Mouse (Mus musculus) heart, adult 2 months (tissue): ENCODE data around the gene Il33. TPM values are rescaled to one million over a fixed set of nuclear protein-coding genes. Genes with fewer than 3 reads are reported as not detected.

ENCODE experiments used
- DNase-seq, 2 experiments: peaks; one replicate each; pipeline ENCODE4 v3.0.0; 2021
- H3K27ac ChIP-seq: fragments of 200-600 bp; 2 replicates; pipeline ENCODE4 v1.8.1; 2022
- H3K27me3 ChIP-seq: fragments of 200-500 bp; 2 replicates; pipeline ENCODE4 v1.6.1; 2012; ENCODE audit warnings: mild to moderate bottlenecking, low read length, inconsistent platforms, mixed read lengths; ENCODE audit not compliant: control insufficient read depth, insufficient read depth
- H3K36me3 ChIP-seq: fragments of 200-500 bp; 2 replicates; pipeline ENCODE4 v1.6.1; 2012; ENCODE audit warnings: low read length, inconsistent platforms; ENCODE audit not compliant: control insufficient read depth, insufficient read depth
- H3K4me1 ChIP-seq: fragments of 200-500 bp; 2 replicates; pipeline ENCODE4 v1.6.1; 2011; ENCODE audit warnings: low read length; ENCODE audit not compliant: control insufficient read depth, insufficient read depth
- H3K4me3 ChIP-seq: fragments of 200-600 bp; 2 replicates; pipeline ENCODE4 v1.8.1; 2022
- H3K79me2 ChIP-seq: fragments of 200-500 bp; replicated peaks from 2 replicates; pipeline ENCODE4 v1.6.1; 2012; ENCODE audit warnings: mild to moderate bottlenecking, inconsistent platforms, low read length, moderate library complexity, mixed read lengths; ENCODE audit not compliant: control insufficient read depth, insufficient read depth
- H3K9ac ChIP-seq: fragments of 200-500 bp; 2 replicates; pipeline ENCODE4 v1.6.1; 2012; ENCODE audit warnings: low read depth, mild to moderate bottlenecking, control low read depth, inconsistent platforms, low read length, mixed read lengths
- CTCF ChIP-seq: fragments of 200-600 bp; IDR thresholded peaks from 2 replicates; pipeline ENCODE4 v1.8.1; 2022; ENCODE audit warnings: antibody characterized with exemption, mild to moderate bottlenecking, moderate library complexity
- EP300 ChIP-seq: fragments of 200-500 bp; IDR thresholded peaks from 2 replicates; pipeline ENCODE4 v1.6.1; 2011; ENCODE audit warnings: low read depth, low read length, control low read depth; ENCODE audit not compliant: insufficient read depth
- POLR2A ChIP-seq: fragments of 200-500 bp; IDR thresholded peaks from 2 replicates; pipeline ENCODE4 v1.6.1; 2011; ENCODE audit warnings: mild to moderate bottlenecking, low read depth, low read length, control low read depth; ENCODE audit not compliant: insufficient read depth
- WGBS: fragments of 180-500 bp; shearing (Covaris S2); methylation state at CpG from one replicate; pipeline ENCODE4 v1.1.7; 2018; 5-methylcytosine and 5-hydroxymethylcytosine counted together
- intact Hi-C: fragments of 180-260 bp; cut with DNase I; formaldehyde crosslinking; loops from one replicate; pipeline ENCODE4 v1.15.1; 2025
- polyA plus RNA-seq: library from polyadenylated mRNA; depleted of rRNA; stranded (reverse); fragments of >200 nt; gene quantifications from 2 replicates; pipeline ENCODE4 v1.2.3, GENCODE M21; 2012
- total RNA-seq, 2 experiments: library from RNA; stranded (reverse); gene quantifications; 2 replicates each; pipeline ENCODE4 v1.2.3; 2021

The Il33 gene
- total and polyA plus RNA-seq, 3 experiments: 3.7 to 8.2 (median 5.7) TPM

DNA sequence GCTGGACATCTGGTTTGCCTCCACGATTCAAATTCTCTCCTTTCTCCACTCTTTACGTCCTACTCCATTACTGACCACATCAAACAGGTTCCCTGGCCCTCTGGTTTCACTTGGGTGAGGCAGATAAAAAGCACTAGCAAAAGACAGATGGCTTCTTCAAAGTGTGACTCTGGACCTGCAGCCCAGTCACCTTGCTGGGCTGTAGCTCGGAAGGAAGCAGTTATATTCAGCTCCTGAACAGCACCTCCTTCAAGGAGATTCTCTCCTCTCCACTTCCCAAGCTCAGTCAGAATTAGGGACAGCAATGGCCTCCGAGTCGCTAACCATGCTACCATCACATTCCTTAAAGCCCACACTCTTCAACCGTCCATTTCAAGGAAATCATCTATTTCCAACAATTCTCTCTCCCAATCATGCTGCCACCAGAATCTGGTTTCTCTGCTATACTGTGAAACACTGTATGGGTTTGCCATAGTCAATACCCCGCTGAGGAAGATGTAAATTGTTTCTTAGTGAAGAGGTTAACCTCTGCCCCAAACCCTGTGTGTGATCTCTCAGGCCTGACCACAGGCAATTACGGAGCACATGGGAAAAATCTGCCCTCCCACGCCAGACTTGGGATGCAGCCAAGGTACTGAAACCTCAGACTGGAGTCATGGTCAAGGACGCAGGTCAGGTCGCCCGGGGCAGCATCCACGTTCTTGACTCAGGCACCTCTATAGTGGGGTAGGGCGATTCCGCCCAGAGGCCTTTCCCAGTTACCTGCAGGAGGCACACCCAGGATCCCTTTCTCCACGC, 59.5 kb downstream of the Il33 start:
- DNase-seq: no peak
- H3K4me3 ChIP-seq: no peak overlapping the region
- no peaks in the 10 kb centered on the region for H3K79me2 ChIP-seq
- intact Hi-C loops: no loop called here
- H3K27me3 ChIP-seq: no peaks in the 10 kb centered on the region
- no peak overlapping the region for H3K9ac ChIP-seq
- no peaks in the 10 kb centered on the region for H3K36me3 ChIP-seq
- WGBS: 66% methylated on average over 16 of the region's 16 CpGs
- H3K27ac ChIP-seq: no peak overlapping the region
- no peaks in the 10 kb centered on the region; the same call in 1 of the 2 replicates for H3K4me1 ChIP-seq
- no peak for TF ChIP-seq CTCF
- TF ChIP-seq EP300: no peak
- no peak for TF ChIP-seq POLR2A

DNA sequence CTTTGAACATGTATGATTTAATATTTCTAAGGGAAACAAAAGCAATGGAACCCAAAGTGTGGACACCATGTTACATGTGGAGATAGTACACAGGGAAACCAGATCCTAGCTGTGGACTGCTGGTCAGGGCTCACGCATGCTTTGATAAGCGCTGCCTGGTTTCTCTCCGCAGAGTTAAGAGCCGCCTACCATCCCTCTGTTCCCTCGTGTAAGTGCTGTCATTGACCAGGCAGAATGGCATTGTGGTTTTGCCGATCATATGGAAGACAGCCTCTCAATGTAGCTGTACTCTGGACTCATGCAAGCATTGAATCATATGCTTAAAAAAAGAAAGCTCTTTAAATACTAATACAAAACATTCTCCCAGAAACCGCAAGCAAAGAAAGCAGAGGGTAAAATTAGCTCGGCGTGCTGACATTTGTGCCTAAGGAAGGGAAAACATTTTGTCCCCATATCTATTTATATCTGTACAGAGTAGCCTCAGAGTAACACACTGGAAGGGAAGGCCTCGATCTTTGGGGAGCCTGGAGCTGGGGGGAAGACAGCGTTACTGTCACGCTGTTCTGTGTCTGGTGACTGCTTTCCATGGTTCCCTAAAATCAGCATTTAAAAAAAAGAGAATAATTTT, 61.7 kb downstream of the Il33 start:
- no peak overlapping the region for H3K4me3 ChIP-seq
- TF ChIP-seq CTCF: no peak
- no peak for TF ChIP-seq POLR2A
- H3K27me3 ChIP-seq: no peaks in the 10 kb centered on the region
- peak overlapping the region; percentile 48 for H3K27ac ChIP-seq
- no peak for DNase-seq
- H3K36me3 ChIP-seq: no peaks in the 10 kb centered on the region
- WGBS: 48% methylated on average over 12 of the region's 12 CpGs
- H3K9ac ChIP-seq: no peak overlapping the region
- no peaks in the 10 kb centered on the region; the same call in 1 of the 2 replicates for H3K4me1 ChIP-seq
- no peaks in the 10 kb centered on the region for H3K79me2 ChIP-seq
- intact Hi-C loops: no loop called here

DNA sequence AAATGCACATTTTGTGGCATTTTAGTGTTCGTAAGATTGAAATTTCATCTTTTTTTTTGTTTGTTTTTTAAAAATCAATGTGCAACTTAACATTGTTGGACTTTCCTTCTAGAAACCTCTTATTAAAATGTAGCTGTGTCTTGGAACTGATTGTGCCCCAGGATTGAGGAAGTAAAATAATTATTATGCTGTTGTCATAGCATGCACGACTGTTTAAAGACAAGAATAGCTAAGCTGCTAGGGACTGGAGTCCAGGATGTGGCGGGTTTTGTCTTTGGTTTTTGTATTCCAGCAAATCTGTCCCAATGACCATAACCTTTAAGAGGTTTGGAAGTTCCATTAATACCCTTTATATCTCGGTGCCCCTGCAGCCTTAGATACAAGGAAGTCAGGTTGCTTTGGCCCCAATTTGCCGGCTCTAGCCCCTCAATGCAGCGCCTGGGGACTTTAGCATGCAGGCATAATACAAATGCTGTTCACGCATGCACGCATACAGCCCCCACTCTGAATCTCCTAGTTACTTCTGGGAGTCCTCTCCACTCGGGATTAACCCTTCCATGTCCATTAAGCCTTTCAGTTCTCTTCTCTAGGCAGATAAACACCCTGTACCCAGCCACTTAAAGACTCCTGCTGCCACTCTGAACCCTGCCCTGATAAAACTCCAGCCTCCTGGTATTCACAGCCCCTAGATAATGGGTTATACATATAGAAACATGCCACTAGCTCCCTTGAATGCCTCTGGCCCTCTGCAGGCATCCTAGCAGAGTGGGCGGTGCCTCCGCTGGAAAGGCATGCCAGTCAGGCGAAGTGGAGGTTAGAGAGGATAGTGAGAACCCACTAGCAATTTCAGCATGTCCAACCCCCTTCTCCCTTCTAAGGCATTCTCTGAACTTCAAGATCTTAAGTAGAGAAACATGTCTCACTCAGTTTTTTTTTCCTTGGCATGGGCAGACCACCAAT, 75.8 kb downstream of the Il33 start:
- H3K36me3 ChIP-seq: no peaks in the 10 kb centered on the region
- intact Hi-C loops: no loop called here
- no peak for DNase-seq

DNA sequence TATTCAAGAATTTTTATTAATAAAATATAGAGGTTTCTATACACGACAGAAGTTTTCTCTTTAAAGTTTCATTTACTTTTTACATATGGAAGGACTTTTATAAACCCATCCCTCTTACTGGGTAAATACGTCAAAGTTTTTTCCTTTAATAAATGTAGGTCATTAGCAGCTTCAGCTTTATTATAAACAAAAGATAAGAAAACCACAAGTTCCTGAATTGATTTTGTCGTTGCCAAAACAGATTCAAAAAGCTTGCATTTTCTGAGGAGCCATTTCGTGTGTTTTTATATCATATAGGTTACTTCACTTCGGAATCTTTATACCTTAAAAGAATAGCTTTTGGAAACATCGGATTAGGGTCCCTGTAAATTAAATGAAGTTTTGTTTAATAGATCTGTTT, 76.6 kb downstream of the Il33 start:
- Histone ChIP-seq H3K27me3 (no peaks in the 10 kb centered on the region), H3K36me3 (no peaks in the 10 kb centered on the region), H3K9ac (no peak overlapping the region), H3K4me1 (no peaks in the 10 kb centered on the region), H3K4me3 (no peak overlapping the region), H3K27ac (no peak overlapping the region), H3K79me2 (no peaks in the 10 kb centered on the region)
- TF ChIP-seq EP300 (no peak), POLR2A (no peak), CTCF (no peak)
- DNase-seq: no peak
- intact Hi-C loops: no loop called here
- 73% methylated on average over 6 of the region's 6 CpGs for WGBS

More for the DNA sequence above, 75.8 kb downstream of the Il33 start:
- Histone ChIP-seq H3K9ac (no peak overlapping the region), H3K4me3 (no peak overlapping the region), H3K27ac (no peak overlapping the region), H3K27me3 (no peaks in the 10 kb centered on the region), H3K4me1 (no peaks in the 10 kb centered on the region), H3K79me2 (no peaks in the 10 kb centered on the region)
- TF ChIP-seq CTCF (no peak), EP300 (no peak), POLR2A (no peak)
- WGBS: 58% methylated on average over 12 of the region's 12 CpGs

DNA sequence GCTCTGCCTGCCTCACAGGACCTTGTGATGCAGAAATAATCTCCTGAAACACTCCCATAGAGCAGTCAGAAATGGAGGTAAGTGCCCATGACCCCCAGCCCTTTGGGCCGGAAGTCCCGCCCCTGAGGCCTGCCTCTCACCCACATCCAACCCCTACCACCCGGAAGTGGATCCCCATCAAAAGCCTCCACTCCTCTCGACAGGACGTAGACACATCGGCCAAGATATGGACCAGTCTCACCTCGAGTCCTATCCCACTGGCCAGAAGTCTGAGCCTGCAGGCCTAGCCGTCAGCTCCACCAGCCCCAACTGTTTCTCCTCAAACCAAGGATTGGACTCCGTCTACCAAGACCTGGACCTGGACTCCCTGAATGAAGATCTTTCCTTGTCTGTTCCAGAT, 78.7 kb downstream of the Il33 start, which contains the start of gene Trpd52l3:
TSS of gene Trpd52l3 (plus strand) at position 170 of the 400 bp plus-strand sequence.
- Histone ChIP-seq H3K4me1 (no peaks in the 10 kb centered on the region), H3K9ac (no peak within 1 kb of the TSS), H3K27me3 (no peaks in the 10 kb centered on the region), H3K79me2 (no peaks in the 10 kb centered on the region), H3K27ac (no peak within 1 kb of the TSS), H3K36me3 (no peaks in the 10 kb centered on the region), H3K4me3 (no peak within 1 kb of the TSS)
- 90% methylated on average over 9 of the region's 9 CpGs for WGBS
- DNase-seq: no peak
- no peak for TF ChIP-seq POLR2A
- no peak for TF ChIP-seq EP300
- TF ChIP-seq CTCF: no peak
- intact Hi-C loops: no loop called here
